Mouse (Mus musculus): ENCODE measurements around the gene Gm49318. TPM values are rescaled to one million over a fixed set of nuclear protein-coding genes. Genes with fewer than 3 reads are reported as not detected.

Gm49318 gene
- total RNA-seq (2023), result not detected

DNA sequence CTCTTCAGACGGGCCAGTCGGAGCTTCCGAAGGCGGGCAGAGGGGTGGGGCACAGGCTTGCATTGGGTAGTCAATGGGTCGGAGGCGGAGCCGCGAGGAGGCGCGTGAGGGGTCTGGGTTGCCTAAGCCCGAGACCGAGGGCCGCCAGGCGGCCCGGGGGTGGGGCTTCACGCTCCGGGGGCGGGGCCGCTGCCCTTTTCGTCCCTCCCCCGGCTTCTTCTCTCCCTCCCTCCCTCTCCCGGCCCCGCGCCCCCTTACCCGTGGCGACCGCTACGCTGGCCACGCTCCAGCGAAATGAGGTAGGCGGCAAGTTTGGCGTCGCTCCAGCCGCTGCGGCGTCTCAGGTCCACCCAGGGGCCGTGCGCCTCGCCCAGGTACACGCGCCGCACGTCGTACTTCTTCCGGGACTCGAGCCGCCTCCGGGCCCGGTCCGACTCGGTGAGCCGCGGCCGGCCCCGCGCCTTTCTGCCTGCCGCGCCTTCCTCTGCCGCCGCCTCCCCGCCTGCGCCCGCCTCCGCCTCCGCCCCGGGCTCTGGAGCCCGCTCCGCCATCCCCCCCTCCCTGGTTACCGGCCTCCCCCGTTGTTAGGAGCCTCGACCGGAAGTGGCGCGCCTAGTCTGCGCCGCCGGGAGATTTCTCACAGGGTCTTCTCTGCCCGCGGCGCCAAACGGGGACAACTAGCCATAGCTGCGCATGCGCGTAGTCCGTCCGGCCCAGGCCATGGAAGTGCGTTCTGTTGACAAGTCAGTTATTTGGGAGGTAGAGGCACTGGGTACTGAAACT is at the start of gene Gm49318, which contains the start of gene Zfp653:
Gm49318 (minus strand) TSS at position 469 of the 783 bp plus-strand sequence.
Zfp653 (minus strand) TSS at position 586 of the 783 bp plus-strand sequence.

DNA sequence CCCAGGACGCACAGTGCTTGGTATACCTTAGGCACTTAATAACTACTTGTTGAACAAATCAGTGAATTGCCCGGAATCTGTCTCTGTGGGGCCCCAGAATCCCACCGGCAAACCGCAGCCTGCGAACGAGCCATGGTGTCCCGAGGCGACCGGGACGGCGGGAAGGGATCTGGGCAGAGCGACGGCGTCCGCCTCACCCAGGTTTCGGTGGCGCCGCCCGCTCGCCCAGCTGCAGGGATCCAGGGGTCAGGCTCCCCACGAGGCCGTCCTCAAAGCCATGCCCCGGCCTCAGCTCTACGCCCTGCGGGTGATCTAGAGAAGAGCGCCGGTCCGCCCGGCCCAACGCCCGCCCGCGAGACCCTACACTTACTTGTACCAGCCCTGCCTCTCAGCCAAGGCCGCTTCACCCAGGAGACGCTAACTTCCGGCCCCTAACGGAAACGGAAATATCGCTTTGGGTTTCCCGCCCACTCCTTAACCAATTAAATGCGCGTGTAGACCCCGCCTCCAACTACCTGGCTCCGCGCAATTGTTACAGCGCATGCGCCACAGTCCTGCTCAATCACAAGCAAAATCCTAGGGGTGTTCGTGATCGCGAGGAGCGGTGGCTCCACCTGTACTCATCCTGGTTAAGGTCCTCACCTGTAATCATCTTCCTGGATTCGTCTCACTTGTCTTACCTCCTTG is 45.8 kb upstream of the Gm49318 start, which contains the start of gene Elof1:
Elof1 (minus strand) TSS at position 433 of the 687 bp plus-strand sequence.

DNA sequence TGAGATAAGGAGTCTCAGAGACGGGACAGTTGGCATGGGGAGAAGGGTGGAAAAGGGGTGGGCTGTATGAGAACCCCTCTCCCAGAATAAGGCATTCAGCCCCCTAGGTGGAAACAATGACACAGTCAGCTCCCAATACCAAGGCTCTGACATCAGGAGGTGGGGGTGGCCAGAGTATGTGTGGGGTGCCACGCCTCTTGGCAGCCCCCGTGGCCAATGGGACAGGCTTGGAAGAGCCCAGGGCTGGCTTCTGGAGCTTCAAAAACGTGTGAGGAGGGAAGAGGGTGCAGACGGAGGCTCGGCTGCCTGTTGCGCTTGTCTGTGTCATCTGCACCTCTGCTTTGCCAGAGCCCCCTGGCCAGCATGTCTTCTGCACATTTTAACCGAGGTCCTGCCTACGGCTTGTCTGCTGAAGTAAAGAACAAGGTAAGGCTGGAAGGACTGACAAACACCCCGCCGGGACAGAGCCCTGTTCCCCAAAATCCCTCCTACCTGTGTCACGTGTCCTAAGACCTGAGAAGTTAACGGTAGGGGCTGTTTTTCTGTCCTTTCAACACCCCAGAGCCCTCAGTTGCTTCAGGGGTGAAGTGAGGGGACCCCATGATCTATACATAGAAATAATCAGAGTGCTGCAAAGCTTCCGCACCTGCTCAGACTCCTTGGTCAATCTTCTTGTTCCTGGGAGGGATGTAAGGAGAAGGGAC is 28.1 kb upstream of the Gm49318 start, which contains the start of gene Cnn1:
Cnn1 (plus strand) TSS at position 224 of the 704 bp plus-strand sequence.

DNA sequence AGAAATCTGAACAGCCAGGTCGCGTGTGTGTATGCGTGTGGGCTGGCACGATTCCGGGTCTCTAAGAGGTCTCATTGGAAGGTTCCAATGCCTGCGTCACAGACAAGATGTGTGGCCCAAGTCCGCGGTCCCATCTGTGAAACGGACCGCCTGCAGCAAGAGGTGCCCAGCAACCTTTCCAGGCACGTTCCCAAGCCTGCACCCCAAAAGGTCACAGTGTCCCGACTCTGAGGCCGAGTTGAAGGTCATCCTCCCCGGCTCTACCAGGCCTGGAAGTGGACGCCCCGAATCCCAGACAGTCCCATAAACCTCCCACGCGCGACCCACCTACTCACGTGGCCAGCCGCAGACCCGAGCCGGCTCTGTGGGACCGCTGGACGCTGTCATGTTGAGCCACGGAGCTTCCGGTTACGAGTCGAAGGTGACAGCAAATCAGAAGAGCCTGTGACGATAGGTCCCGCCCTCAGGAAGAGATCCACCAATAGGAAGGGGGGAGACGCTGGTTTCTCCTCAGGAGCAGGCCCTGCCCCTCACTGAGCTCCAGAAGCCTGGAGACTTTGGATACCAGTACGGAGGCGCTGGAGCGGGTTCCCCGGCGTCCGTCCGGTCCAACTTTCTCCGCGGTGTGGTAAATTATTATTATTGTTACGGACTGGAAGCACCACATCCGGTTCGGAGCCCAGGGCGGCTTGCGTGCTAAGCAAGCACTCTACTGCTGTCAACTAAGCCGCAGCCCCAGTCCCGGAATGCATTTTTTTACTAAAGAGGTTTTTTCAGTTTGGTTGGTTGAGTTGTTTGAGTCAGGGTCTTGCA is 14.2 kb upstream of the Gm49318 start, which contains the start of gene Ecsit:
Ecsit (minus strand) TSS at position 417 of the 813 bp plus-strand sequence.

GRCm38 (mm10) chr9:22051958-22052254 is 19.2 kb downstream of the Gm49318 start, which contains the start of gene Elavl3:
TSS of gene Elavl3 (minus strand) at chr9:22052023.

DNA sequence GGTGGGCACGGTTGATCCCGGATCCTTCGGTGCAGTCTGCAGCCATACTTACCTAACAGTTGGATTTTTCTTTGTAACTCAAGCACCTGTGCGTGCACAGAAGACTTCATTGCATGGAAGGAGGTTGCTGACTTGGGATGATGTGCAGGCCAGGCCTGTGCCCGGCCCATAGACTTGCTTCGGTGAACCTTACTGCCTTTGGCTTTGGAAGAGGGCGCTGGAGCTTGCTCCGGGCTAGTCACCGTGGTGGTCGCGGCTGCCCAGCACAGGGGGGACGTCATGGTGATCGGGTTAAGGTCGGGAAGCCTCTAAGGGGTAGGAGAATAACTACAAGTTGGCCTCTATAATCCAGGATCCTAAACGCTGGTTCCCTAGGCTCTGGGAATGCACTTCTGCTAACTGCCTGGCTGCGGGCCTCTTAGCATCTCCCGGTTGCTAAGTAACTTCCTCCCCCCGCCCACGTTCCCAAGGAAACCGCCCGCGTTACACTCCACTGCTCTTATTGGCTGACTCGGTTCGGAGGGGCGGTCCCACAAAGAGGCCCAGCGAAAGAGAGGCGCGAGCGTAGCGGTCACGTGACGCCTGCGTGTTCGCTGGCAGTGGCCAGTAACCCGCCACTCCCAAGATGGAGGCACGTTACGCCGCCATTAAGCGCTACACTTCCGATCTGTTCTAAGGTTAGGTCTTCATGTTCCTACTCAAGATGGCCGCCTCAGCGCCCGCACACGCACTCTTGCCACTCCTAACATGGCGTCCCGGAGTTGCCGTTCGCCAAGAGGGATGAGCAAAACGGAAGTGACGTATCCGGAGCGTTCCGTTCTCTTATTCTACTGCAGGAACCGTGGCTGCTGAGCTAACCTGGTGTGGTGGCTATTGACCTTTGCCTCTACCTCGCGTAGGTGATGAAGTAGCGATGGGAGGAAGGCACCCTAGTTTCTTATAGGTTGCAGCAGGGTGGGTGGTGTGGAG is 68.6 kb downstream of the Gm49318 start, which contains the start of the genes Ccdc151 and Prkcsh:
Ccdc151 (minus strand) TSS at position 441 of the 969 bp plus-strand sequence.
Prkcsh (plus strand) TSS at position 613 of the 969 bp plus-strand sequence.

GRCm38 (mm10) chr9:21989230-21990110 is 81.6 kb downstream of the Gm49318 start, which contains the start of gene Rgl3:
TSS of gene Rgl3 (minus strand) at chr9:21989446.

Other genes with a start within 250 kb of the Gm49318 start
- gene Angptl8, start 235.7 kb downstream of the Gm49318 start, total RNA-seq (2023), result not detected
- 1 to 10 TPM; 4.2 to 4.6 TPM for gene Dock6, start 218.6 kb downstream of the Gm49318 start, total RNA-seq (2023)
- 10 to 100 TPM; 24.6 to 30.4 TPM for gene Rab3d, start 153.1 kb downstream of the Gm49318 start, total RNA-seq (2023)
- gene Ccdc159, start 143.8 kb downstream of the Gm49318 start, total RNA-seq (2023), result 1 to 10 TPM in 1 of 2 experiments, not detected in 1; 1.2 TPM
- 10 to 100 TPM; 12.4 to 14.3 TPM for gene Tmem205, start 143.7 kb downstream of the Gm49318 start, total RNA-seq (2023)
- 1 to 10 TPM; 1.1 to 1.2 TPM for gene Plppr2, start 134.2 kb downstream of the Gm49318 start, total RNA-seq (2023)
- gene Swsap1, start 115.5 kb downstream of the Gm49318 start, total RNA-seq (2023), result 1 to 10 TPM; 6.1 to 6.2 TPM
- 1 to 10 TPM; 5.6 to 6.4 TPM for gene Epor, start 107.8 kb downstream of the Gm49318 start, total RNA-seq (2023)
- gene Rgl3, start 81.8 kb downstream of the Gm49318 start, total RNA-seq (2023), result 1 to 10 TPM; 1.7 to 1.9 TPM
- under 1 TPM in 1 of 2 experiments, not detected in 1; 0.24 TPM for gene Ccdc151, start 68.6 kb downstream of the Gm49318 start, total RNA-seq (2023)
- 10 to 100 TPM; 86.0 to 88.5 TPM for gene Prkcsh, start 68.5 kb downstream of the Gm49318 start, total RNA-seq (2023)
- gene Elavl3, start 19.2 kb downstream of the Gm49318 start, total RNA-seq (2023), result under 1 TPM in 1 of 2 experiments, not detected in 1; 0.21 TPM
- 10 to 100 TPM; 19.4 to 21.3 TPM for gene Zfp653, start 117 bp upstream of the Gm49318 start, total RNA-seq (2023)
- 10 to 100 TPM; 14.3 to 16.8 TPM for gene Ecsit, start 14.2 kb upstream of the Gm49318 start, total RNA-seq (2023)
- not detected for gene Cnn1, start 28.0 kb upstream of the Gm49318 start, total RNA-seq (2023)
- gene Elof1, start 45.9 kb upstream of the Gm49318 start, total RNA-seq (2023), result 10 to 100 TPM; 35.2 to 40.3 TPM
- 100 to 1,000 TPM; 153 to 160 TPM for gene Acp5, start 64.5 kb upstream of the Gm49318 start, total RNA-seq (2023)
- 10 to 100 TPM; 14.0 to 19.2 TPM for gene Pigyl, start 85.6 kb upstream of the Gm49318 start, total RNA-seq (2023)
- not detected for gene Zfp872, start 116.8 kb upstream of the Gm49318 start, total RNA-seq (2023)
- gene Zfp809, start 154.5 kb upstream of the Gm49318 start, total RNA-seq (2023), result 10 to 100 TPM; 27.4 to 32.4 TPM
- under 1 TPM in 1 of 2 experiments, not detected in 1; 0.13 TPM for gene Zfp599, start 188.6 kb upstream of the Gm49318 start, total RNA-seq (2023)
- 1 to 10 TPM; 7.0 to 9.4 TPM for gene Zfp810, start 236.4 kb upstream of the Gm49318 start, total RNA-seq (2023)